Mouse (Mus musculus): ENCODE results near the gene Pced1b. TPM values are rescaled to one million over a fixed set of nuclear protein-coding genes. Genes with fewer than 3 reads are reported as not detected.

Pced1b gene
- polyA plus RNA-seq, 1 experiment from 2014 or later, result 8.5 TPM

DNA sequence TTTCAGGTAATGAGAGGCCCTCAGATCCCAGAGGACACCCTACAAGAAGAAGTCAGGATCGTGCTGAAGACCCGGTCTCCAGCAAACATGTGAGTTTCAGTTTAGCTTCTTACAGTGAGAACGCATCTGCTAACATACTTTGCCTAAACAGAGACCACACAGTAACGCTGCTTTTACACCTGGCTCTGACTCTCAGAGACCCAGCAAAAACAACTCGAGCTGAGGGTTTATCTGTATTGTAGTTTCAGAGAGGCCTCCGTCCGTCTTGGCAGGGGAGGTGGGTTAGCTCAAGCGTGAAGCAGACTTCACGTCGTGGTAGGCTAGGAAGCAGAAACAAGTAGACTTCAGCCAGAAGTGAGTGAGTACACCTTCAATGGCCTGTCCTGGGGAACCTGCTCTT, 30.4 kb downstream of the Pced1b start:
- Histone ChIP-seq H3K4me1 (replicated peaks; ENCODE audit: control insufficient read depth, insufficient read depth, low read length) (no peaks in the 10 kb centered on the region), H3K9ac (ENCODE audit: low read depth, low read length) (no peak overlapping the region), H3K4me2 (no peak overlapping the region), H3K9me3 (ENCODE audit: control insufficient read depth, low read length) (no peaks in the 10 kb centered on the region), H3K27me3 (replicated peaks; ENCODE audit: control insufficient read depth, insufficient read depth, low read length) (no peaks in the 10 kb centered on the region), H3K36me3 (ENCODE audit: control insufficient read depth, insufficient read depth, low read length) (no peaks in the 10 kb centered on the region), H3K27ac (ENCODE audit: low read depth, low read length) (no peak overlapping the region), H3K4me3 (ENCODE audit: low read depth, low read length) (no peak overlapping the region)
- 82% methylated on average over 10 of the region's 10 CpGs for WGBS
- DNase-seq (ENCODE audit: low spot score), result no peak
- ATAC-seq (replicated peaks; ENCODE audit: low FRiP score), result no peak

DNA sequence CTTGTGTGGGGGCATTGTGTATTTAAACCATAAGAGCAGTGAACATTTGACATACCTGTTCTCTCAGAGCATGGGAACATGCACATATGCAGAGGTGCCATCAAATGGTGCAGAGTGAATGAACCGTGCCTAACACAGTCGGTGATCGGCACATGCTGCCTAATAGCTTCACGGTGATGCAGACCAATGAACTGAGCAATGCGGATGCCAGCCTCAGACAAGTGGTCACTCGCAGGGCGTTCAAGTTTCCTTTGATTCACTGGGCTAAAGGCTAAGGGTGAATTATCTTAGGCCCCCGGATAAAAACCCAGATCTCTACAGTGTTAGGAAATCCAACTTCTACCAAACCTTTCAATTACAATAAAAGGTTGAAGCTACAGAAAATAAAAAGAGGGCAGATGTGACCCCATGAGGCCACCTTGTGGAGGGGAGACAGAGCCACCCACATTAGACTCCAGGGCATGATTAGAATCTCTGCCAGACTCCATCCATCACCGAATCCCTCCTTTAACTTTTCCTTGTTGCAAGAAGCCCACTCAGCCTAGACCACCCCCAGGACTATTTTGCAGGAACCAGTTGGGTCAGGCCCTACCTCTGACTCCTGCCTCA, 31.5 kb downstream of the Pced1b start:
- Histone ChIP-seq H3K4me2 (no peak overlapping the region), H3K9ac (ENCODE audit: low read depth, low read length) (no peak overlapping the region), H3K4me3 (ENCODE audit: low read depth, low read length) (no peak overlapping the region), H3K27me3 (replicated peaks; ENCODE audit: control insufficient read depth, insufficient read depth, low read length) (no peaks in the 10 kb centered on the region), H3K4me1 (replicated peaks; ENCODE audit: control insufficient read depth, insufficient read depth, low read length) (no peaks in the 10 kb centered on the region), H3K9me3 (ENCODE audit: control insufficient read depth, low read length) (no peaks in the 10 kb centered on the region), H3K36me3 (ENCODE audit: control insufficient read depth, insufficient read depth, low read length) (no peaks in the 10 kb centered on the region), H3K27ac (ENCODE audit: low read depth, low read length) (no peak overlapping the region)
- DNase-seq (ENCODE audit: low spot score) (no peak), ATAC-seq (replicated peaks; ENCODE audit: low FRiP score) (no peak)
- WGBS, result 90% methylated on average over 9 of the region's 9 CpGs

DNA sequence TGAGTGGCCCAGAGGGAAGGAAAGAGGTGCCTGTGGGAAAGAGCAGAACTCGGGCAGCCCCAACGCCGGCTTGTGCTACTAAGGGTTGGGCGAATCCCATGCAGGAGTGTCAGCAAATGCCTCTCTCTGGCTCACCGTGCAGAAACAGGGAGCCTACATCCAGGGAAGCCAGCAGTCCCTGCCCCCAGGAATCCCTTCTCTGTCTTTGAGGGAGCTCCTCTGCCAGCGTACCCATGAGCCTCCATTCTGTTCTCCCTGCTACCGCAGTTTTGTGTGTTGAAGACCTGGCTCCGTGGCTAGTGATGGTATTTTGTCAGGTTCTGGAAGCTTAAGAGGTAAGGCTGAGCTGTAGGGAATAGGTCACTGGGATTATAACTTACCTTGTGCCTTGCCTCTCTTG, 33.2 kb downstream of the Pced1b start:
- Histone ChIP-seq H3K27me3 (replicated peaks; ENCODE audit: control insufficient read depth, insufficient read depth, low read length) (no peaks in the 10 kb centered on the region), H3K9me3 (ENCODE audit: control insufficient read depth, low read length) (no peaks in the 10 kb centered on the region), H3K36me3 (ENCODE audit: control insufficient read depth, insufficient read depth, low read length) (no peaks in the 10 kb centered on the region), H3K4me1 (replicated peaks; ENCODE audit: control insufficient read depth, insufficient read depth, low read length) (no peaks in the 10 kb centered on the region), H3K4me3 (ENCODE audit: low read depth, low read length) (no peak overlapping the region), H3K27ac (ENCODE audit: low read depth, low read length) (no peak overlapping the region), H3K4me2 (no peak overlapping the region), H3K9ac (ENCODE audit: low read depth, low read length) (no peak overlapping the region)
- no peak for DNase-seq (ENCODE audit: low spot score)
- ATAC-seq (replicated peaks; ENCODE audit: low FRiP score), result no peak
- WGBS, result 87% methylated on average over 8 of the region's 8 CpGs

DNA sequence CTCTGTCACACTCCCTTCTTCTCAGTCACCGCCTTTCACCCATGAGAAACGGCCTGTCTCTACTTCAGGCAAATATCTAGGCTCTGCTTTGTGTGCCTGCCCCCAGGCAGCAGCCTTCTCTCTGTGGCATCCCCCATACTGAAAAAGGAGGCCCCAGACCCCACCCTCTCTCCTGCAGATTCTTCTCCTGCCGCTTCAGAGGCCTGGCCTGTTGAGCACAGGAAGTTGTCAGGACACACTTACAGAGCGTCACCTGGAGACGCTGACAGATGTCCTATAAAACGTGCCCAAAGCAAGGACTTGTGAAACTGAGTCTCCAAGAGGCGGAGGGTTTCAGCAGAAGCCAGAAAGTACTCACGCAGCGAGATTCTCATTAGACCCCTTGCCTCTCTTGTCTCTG, 33.9 kb downstream of the Pced1b start:
- DNase-seq (ENCODE audit: low spot score), result no peak
- Histone ChIP-seq H3K36me3 (ENCODE audit: control insufficient read depth, insufficient read depth, low read length) (no peaks in the 10 kb centered on the region), H3K4me1 (replicated peaks; ENCODE audit: control insufficient read depth, insufficient read depth, low read length) (no peaks in the 10 kb centered on the region), H3K9me3 (ENCODE audit: control insufficient read depth, low read length) (no peaks in the 10 kb centered on the region), H3K4me2 (no peak overlapping the region), H3K27ac (ENCODE audit: low read depth, low read length) (no peak overlapping the region), H3K4me3 (ENCODE audit: low read depth, low read length) (no peak overlapping the region), H3K9ac (ENCODE audit: low read depth, low read length) (no peak overlapping the region), H3K27me3 (replicated peaks; ENCODE audit: control insufficient read depth, insufficient read depth, low read length) (no peaks in the 10 kb centered on the region)
- no peak for ATAC-seq (replicated peaks; ENCODE audit: low FRiP score)
- WGBS, result 57% methylated on average over 9 of the region's 9 CpGs

DNA sequence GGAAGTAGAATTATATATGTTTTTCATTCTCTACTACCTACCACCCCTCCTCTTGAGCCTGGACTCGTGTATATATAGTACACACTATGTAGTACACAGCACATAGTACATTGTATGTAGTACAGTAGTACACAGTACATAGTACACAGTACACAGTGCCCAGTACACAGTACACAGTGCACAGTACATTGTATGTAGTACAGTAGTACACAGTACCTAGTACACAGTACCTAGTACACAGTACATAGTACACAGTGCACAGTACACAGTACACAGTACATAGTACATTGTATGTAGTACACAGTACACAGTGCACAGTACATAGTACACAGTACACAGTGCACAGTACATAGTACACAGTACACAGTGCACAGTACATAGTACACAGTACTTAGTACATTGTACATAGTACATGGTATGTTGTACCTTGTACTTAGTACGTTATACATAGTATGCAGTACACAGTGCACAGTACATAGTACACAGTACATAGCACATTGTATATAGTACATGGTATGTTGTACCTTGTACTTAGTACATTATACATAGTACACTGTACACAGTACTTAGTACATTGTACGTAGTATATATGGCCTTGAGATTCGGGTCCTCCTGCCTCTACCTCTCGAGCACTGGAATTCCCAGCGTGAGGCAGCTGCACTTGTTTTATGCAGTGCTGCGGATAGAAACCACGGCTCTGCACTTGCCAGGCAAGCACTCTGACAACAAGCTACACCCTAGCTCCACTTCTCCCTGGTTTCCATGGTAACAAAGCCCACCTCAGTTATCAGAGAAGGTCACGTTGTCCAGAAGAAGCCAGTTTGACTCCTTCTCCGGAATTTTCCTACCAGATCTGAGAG, 35.0 kb downstream of the Pced1b start:
- no peaks in the 10 kb centered on the region for H3K27me3 ChIP-seq (replicated peaks; ENCODE audit: control insufficient read depth, insufficient read depth, low read length)
- no peaks in the 10 kb centered on the region for H3K36me3 ChIP-seq (ENCODE audit: control insufficient read depth, insufficient read depth, low read length)
- H3K4me2 ChIP-seq, result no peak overlapping the region
- no peak overlapping the region for H3K4me3 ChIP-seq (ENCODE audit: low read depth, low read length)
- H3K9me3 ChIP-seq (ENCODE audit: control insufficient read depth, low read length), result no peaks in the 10 kb centered on the region
- 62% methylated on average over 10 of the region's 10 CpGs for WGBS
- ATAC-seq (replicated peaks; ENCODE audit: low FRiP score) (no peak), DNase-seq (ENCODE audit: low spot score) (no peak)
- no peaks in the 10 kb centered on the region for H3K4me1 ChIP-seq (replicated peaks; ENCODE audit: control insufficient read depth, insufficient read depth, low read length)
- H3K27ac ChIP-seq (ENCODE audit: low read depth, low read length), result no peak overlapping the region
- no peak overlapping the region for H3K9ac ChIP-seq (ENCODE audit: low read depth, low read length)

DNA sequence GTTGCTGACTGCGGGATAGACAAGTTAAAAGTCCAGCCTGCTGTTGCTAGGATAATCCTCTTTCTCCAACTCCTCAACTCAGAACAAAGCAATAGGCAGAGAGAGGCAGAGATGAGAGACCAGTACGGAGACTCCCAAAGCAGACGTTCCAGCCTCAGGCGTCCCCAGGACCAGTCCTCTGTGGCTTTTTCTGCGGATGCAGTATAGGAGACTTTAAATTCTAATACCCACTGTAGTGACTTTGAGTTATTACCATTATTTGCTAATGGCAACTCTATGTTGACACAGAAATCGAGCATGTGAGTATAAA, 35.6 kb downstream of the Pced1b start:
- Histone ChIP-seq H3K27me3 (replicated peaks; ENCODE audit: control insufficient read depth, insufficient read depth, low read length) (no peaks in the 10 kb centered on the region), H3K4me1 (replicated peaks; ENCODE audit: control insufficient read depth, insufficient read depth, low read length) (no peaks in the 10 kb centered on the region), H3K9me3 (ENCODE audit: control insufficient read depth, low read length) (no peaks in the 10 kb centered on the region), H3K36me3 (ENCODE audit: control insufficient read depth, insufficient read depth, low read length) (no peaks in the 10 kb centered on the region), H3K4me2 (no peak overlapping the region), H3K27ac (ENCODE audit: low read depth, low read length) (no peak overlapping the region), H3K9ac (ENCODE audit: low read depth, low read length) (no peak overlapping the region), H3K4me3 (ENCODE audit: low read depth, low read length) (no peak overlapping the region)
- WGBS, result 74% methylated on average over 6 of the region's 6 CpGs
- no peak for ATAC-seq (replicated peaks; ENCODE audit: low FRiP score)
- no peak for DNase-seq (ENCODE audit: low spot score)

DNA sequence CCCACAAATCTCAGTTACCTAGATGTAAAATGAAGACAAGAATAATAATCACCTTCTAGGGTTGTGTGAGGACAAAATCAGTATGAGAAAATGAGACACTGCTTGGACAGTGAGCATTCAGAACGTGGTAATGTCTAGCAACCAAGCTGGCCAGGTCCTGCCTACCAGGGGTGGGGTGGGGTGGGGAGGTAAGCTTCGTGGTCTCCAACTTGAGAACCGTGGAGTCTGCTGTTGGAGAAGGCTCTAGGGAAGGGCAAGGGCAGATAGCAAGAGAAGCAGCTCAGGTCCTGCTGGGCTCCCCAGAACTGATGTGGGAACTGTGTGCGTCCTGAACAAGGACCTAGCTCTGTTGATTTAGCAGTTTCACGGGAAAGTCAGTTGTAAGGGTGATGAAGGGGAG, 37.3 kb downstream of the Pced1b start:
- WGBS, result 68% methylated on average over 5 of the region's 5 CpGs

DNA sequence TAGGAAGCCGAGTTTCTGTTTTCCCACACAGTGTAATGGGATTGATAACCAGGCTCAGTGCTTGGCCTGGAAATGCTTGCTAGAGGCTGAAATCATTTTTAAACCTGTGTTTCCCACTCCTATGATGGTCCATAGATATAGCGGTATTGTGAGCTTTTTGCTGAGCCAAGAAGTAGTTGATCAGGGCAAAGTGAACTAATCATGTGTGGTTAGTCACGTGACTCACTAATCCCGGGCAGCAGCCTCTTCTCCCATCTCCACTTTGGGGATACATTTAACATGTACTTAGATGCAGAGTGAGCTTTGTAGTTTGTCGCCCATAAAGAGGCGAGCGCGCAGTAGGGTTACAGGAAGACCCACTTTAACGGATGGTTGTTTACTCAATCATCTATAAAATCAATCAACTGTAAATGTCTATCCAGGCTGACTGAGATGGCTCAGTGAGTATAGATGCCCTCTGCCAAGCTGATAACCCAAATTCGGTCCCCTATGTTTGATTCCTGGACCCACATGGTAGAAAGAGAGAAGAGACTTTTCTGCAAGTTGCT, 38.8 kb downstream of the Pced1b start:
- no peak overlapping the region for H3K9ac ChIP-seq (ENCODE audit: low read depth, low read length)
- no peak overlapping the region for H3K4me3 ChIP-seq (ENCODE audit: low read depth, low read length)
- no peak overlapping the region for H3K4me2 ChIP-seq
- DNase-seq (ENCODE audit: low spot score) (no peak), ATAC-seq (replicated peaks; ENCODE audit: low FRiP score) (no peak)
- no peaks in the 10 kb centered on the region for H3K4me1 ChIP-seq (replicated peaks; ENCODE audit: control insufficient read depth, insufficient read depth, low read length)
- 83% methylated on average over 10 of the region's 10 CpGs for WGBS
- no peaks in the 10 kb centered on the region for H3K9me3 ChIP-seq (ENCODE audit: control insufficient read depth, low read length)
- H3K27ac ChIP-seq (ENCODE audit: low read depth, low read length), result no peak overlapping the region
- no peaks in the 10 kb centered on the region for H3K27me3 ChIP-seq (replicated peaks; ENCODE audit: control insufficient read depth, insufficient read depth, low read length)
- H3K36me3 ChIP-seq (ENCODE audit: control insufficient read depth, insufficient read depth, low read length), result no peaks in the 10 kb centered on the region

More for the DNA sequence above, 37.3 kb downstream of the Pced1b start:
- Histone ChIP-seq H3K4me2 (no peak overlapping the region), H3K9me3 (ENCODE audit: control insufficient read depth, low read length) (no peaks in the 10 kb centered on the region), H3K27ac (ENCODE audit: low read depth, low read length) (no peak overlapping the region), H3K9ac (ENCODE audit: low read depth, low read length) (no peak overlapping the region), H3K36me3 (ENCODE audit: control insufficient read depth, insufficient read depth, low read length) (no peaks in the 10 kb centered on the region), H3K27me3 (replicated peaks; ENCODE audit: control insufficient read depth, insufficient read depth, low read length) (no peaks in the 10 kb centered on the region), H3K4me1 (replicated peaks; ENCODE audit: control insufficient read depth, insufficient read depth, low read length) (no peaks in the 10 kb centered on the region), H3K4me3 (ENCODE audit: low read depth, low read length) (no peak overlapping the region)
- DNase-seq (ENCODE audit: low spot score) (no peak), ATAC-seq (replicated peaks; ENCODE audit: low FRiP score) (no peak)

DNA sequence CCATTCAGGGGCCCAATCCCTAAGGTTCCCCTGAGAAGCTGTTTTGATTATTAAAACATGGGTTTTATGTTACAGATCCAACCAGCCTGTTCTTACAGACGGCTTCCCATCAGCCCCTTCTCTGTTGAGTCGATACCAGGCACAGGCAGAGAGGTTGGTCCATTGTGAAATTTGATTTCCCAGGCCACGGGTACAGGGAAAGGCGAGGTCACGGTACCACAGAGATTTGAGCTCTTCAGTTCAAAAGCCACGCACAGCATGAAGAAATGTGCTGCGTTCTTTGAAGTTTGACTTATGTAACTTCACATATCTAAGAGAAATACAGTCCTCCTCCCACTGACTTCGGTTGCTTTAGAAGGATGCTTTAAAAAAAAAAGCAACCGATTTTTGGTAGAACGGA, 39.8 kb downstream of the Pced1b start:
- Histone ChIP-seq H3K36me3 (ENCODE audit: control insufficient read depth, insufficient read depth, low read length) (no peaks in the 10 kb centered on the region), H3K9me3 (ENCODE audit: control insufficient read depth, low read length) (no peaks in the 10 kb centered on the region), H3K4me3 (ENCODE audit: low read depth, low read length) (no peak overlapping the region), H3K4me2 (no peak overlapping the region), H3K27ac (ENCODE audit: low read depth, low read length) (no peak overlapping the region), H3K27me3 (replicated peaks; ENCODE audit: control insufficient read depth, insufficient read depth, low read length) (no peaks in the 10 kb centered on the region), H3K4me1 (replicated peaks; ENCODE audit: control insufficient read depth, insufficient read depth, low read length) (no peaks in the 10 kb centered on the region), H3K9ac (ENCODE audit: low read depth, low read length) (no peak overlapping the region)
- WGBS, result 85% methylated on average over 10 of the region's 10 CpGs
- ATAC-seq (replicated peaks; ENCODE audit: low FRiP score), result no peak
- no peak for DNase-seq (ENCODE audit: low spot score)
